Mouse (Mus musculus): ENCODE measurements at regions not wholly inside any gene's neighbourhood (a gene's known extent, or its start where the extent isn't known, plus 50 kb on each side); places are given as distances from the start of the nearest gene placed in this dataset.

- no peak for DNase-seq (ENCODE audit: low spot score in 2 of 2)
Observed at GRCm38 (mm10) chr9:115680703-115681576, 228.3 kb upstream of the Gadl1 start.

GRCm38 (mm10) chr9:115681841-115682240, 227.4 kb upstream of the Gadl1 start:
- no peak for DNase-seq (ENCODE audit: low spot score in 2 of 2)

- DNase-seq (ENCODE audit: low spot score in 2 of 2) = no peak
Observed at GRCm38 (mm10) chr9:115683951-115684350, 225.3 kb upstream of the Gadl1 start.

GRCm38 (mm10) chr9:115686605-115687004, 222.7 kb upstream of the Gadl1 start:
- no peak for DNase-seq (ENCODE audit: low spot score in 2 of 2)

GRCm38 (mm10) chr9:115692837-115693236, 216.4 kb upstream of the Gadl1 start:
- no peak for DNase-seq (ENCODE audit: low spot score in 2 of 2)

- peak in 1 of 2 experiments; percentile 30 for DNase-seq (ENCODE audit: low spot score in 2 of 2)
Observed at GRCm38 (mm10) chr9:115703791-115704190, 205.5 kb upstream of the Gadl1 start.

- DNase-seq (ENCODE audit: low spot score in 2 of 2) = peak; percentile 10 to 54
Observed at GRCm38 (mm10) chr9:115704249-115704648, 205.0 kb upstream of the Gadl1 start.

- DNase-seq (ENCODE audit: low spot score in 2 of 2) = no peak
Observed at GRCm38 (mm10) chr9:115705761-115706160, 203.5 kb upstream of the Gadl1 start.

- DNase-seq (ENCODE audit: low spot score in 2 of 2) = no peak
Observed at GRCm38 (mm10) chr9:115708199-115708934, 200.9 kb upstream of the Gadl1 start.

- DNase-seq (ENCODE audit: low spot score in 2 of 2) = peak in 1 of 2 experiments; percentile 53
Observed at GRCm38 (mm10) chr9:115710039-115710739, 199.1 kb upstream of the Gadl1 start.

GRCm38 (mm10) chr9:115720306-115720705, 188.9 kb upstream of the Gadl1 start:
- no peak for DNase-seq (ENCODE audit: low spot score in 2 of 2)

GRCm38 (mm10) chr9:115720841-115721240, 188.4 kb upstream of the Gadl1 start:
- no peak for DNase-seq (ENCODE audit: low spot score in 2 of 2)

GRCm38 (mm10) chr9:115724063-115724462, 185.2 kb upstream of the Gadl1 start:
- no peak for DNase-seq (ENCODE audit: low spot score in 2 of 2)

- DNase-seq (ENCODE audit: low spot score in 2 of 2) = no peak
Observed at GRCm38 (mm10) chr9:115727361-115727760, 181.9 kb upstream of the Gadl1 start.

- DNase-seq (ENCODE audit: low spot score in 2 of 2) = no peak
Observed at GRCm38 (mm10) chr9:115731557-115731956, 177.7 kb upstream of the Gadl1 start.

GRCm38 (mm10) chr9:115733104-115733503, 176.2 kb upstream of the Gadl1 start:
- DNase-seq (ENCODE audit: low spot score in 2 of 2) = no peak

- no peak for DNase-seq (ENCODE audit: low spot score in 2 of 2)
Observed at GRCm38 (mm10) chr9:115739984-115740383, 169.3 kb upstream of the Gadl1 start.

- DNase-seq (ENCODE audit: low spot score in 2 of 2) = no peak
Observed at GRCm38 (mm10) chr9:115746436-115746835, 162.8 kb upstream of the Gadl1 start.

- DNase-seq (ENCODE audit: low spot score in 2 of 2) = no peak
Observed at GRCm38 (mm10) chr9:115760496-115760895, 148.8 kb upstream of the Gadl1 start.

GRCm38 (mm10) chr9:115764136-115764535, 145.1 kb upstream of the Gadl1 start:
- DNase-seq (ENCODE audit: low spot score in 2 of 2) = no peak

- no peak for DNase-seq (ENCODE audit: low spot score in 2 of 2)
Observed at GRCm38 (mm10) chr9:115766471-115766870, 142.8 kb upstream of the Gadl1 start.

GRCm38 (mm10) chr9:115775112-115775511, 134.1 kb upstream of the Gadl1 start:
- DNase-seq (ENCODE audit: low spot score in 2 of 2) = no peak

Data from spleen, postnatal 10 days (tissue).